Mouse (Mus musculus) bone marrow macrophage, adult 2 months (primary cell): Measurements from ENCODE around the gene Glra3.

ENCODE experiments used
- CTCF ChIP-seq: IDR thresholded peaks from 2 replicates; pipeline ENCODE4 v1.5.1; 2012; ENCODE audit warnings: low read depth, mild to moderate bottlenecking, low read length, moderate library complexity
- POLR2A ChIP-seq: IDR thresholded peaks from 2 replicates; pipeline ENCODE4 v1.6.1; 2012; ENCODE audit warnings: mild to moderate bottlenecking, low read depth, low read length, borderline replicate concordance

- TF ChIP-seq CTCF: no peak
- no peak for TF ChIP-seq POLR2A
Measured at GRCm38 (mm10) chr8:56129357-56129756, 189.1 kb downstream of the Glra3 start.
